Mouse (Mus musculus): ENCODE data around the gene Mroh9.

Gene Mroh9

GRCm38 (mm10) chr1:163085570-163085969, at the start of gene Mroh9:
Gene Mroh9, minus strand, starts transcription at chr1:163085670.
- DNase-seq, result no peak

- no peak for DNase-seq
These were observed 44.5 kb upstream of the Mroh9 start for GRCm38 (mm10) chr1:163129976-163130375.

GRCm38 (mm10) chr1:163129129-163129900, 43.8 kb upstream of the Mroh9 start:
- DNase-seq, result no peak

- no peak for DNase-seq
These were observed 40.9 kb upstream of the Mroh9 start for GRCm38 (mm10) chr1:163126175-163126881.

GRCm38 (mm10) chr1:163122414-163122813, 36.9 kb upstream of the Mroh9 start:
- no peak for DNase-seq

- DNase-seq, result no peak
These were observed 28.1 kb upstream of the Mroh9 start for GRCm38 (mm10) chr1:163113461-163114174.

GRCm38 (mm10) chr1:163112482-163113164, 27.2 kb upstream of the Mroh9 start:
- no peak for DNase-seq

- no peak for DNase-seq
These were observed 19.5 kb upstream of the Mroh9 start for GRCm38 (mm10) chr1:163104960-163105359.

GRCm38 (mm10) chr1:163091438-163092155, 6.1 kb upstream of the Mroh9 start:
- DNase-seq, result peak; percentile 9 to 45

GRCm38 (mm10) chr1:163070502-163070901, 15.0 kb downstream of the Mroh9 start:
- peak; percentile 41 to 85 for DNase-seq

- no peak for DNase-seq
These were observed 25.1 kb downstream of the Mroh9 start for GRCm38 (mm10) chr1:163060381-163060780.

- DNase-seq, result peak; percentile 37 to 43
These were observed 28.1 kb downstream of the Mroh9 start for GRCm38 (mm10) chr1:163057363-163057762.

GRCm38 (mm10) chr1:163055629-163056028, 29.8 kb downstream of the Mroh9 start:
- no peak for DNase-seq

- no peak for DNase-seq
These were observed 62.4 kb downstream of the Mroh9 start for GRCm38 (mm10) chr1:163023075-163023474.

- no peak for DNase-seq
These were observed 76.2 kb downstream of the Mroh9 start for GRCm38 (mm10) chr1:163009220-163009619.

GRCm38 (mm10) chr1:163003496-163003895, 82.0 kb downstream of the Mroh9 start:
- no peak for DNase-seq

GRCm38 (mm10) chr1:163001271-163001829, 84.1 kb downstream of the Mroh9 start:
- DNase-seq, result no peak

- peak in 1 of 2 experiments; percentile 3 for DNase-seq
These were observed 97.9 kb downstream of the Mroh9 start for GRCm38 (mm10) chr1:162987546-162987945.

- DNase-seq, result no peak
These were observed 98.7 kb downstream of the Mroh9 start for GRCm38 (mm10) chr1:162986777-162987176.

- DNase-seq, result peak; percentile 5 to 23
These were observed 99.2 kb downstream of the Mroh9 start for GRCm38 (mm10) chr1:162986121-162986748.

- no peak for DNase-seq
These were observed 101.0 kb downstream of the Mroh9 start, which contains the start of gene Fmo3 for GRCm38 (mm10) chr1:162984428-162984827. Gene Fmo3, minus strand, starts transcription at chr1:162984528.
